Mouse (Mus musculus) stomach, embryonic 14.5 days (tissue): ENCODE results near the gene H2al1e. TPM values are rescaled to one million over a fixed set of nuclear protein-coding genes. Genes with fewer than 3 reads are reported as not detected.

Experiments
- ATAC-seq: fragments of 200-750 bp; cut with Nextera tagmentation; 2 replicates; pipeline ENCODE4 v1.8.0; 2017; ENCODE audit warnings: low read depth, moderate TSS enrichment; ENCODE audit not compliant: insufficient number of reproducible peaks, insufficient read depth, low FRiP score
- H3K27ac ChIP-seq: fragments of 300-500 bp; sonication (generic); 2 replicates; pipeline ENCODE4 v1.5.1; 2014; ENCODE audit warnings: mild to moderate bottlenecking, low read length, moderate library complexity, mixed read lengths
- H3K27me3 ChIP-seq: fragments of 300-500 bp; sonication (generic); 2 replicates; pipeline ENCODE4 v1.6.1; 2014; ENCODE audit warnings: low read length, control low read depth, mixed read lengths; ENCODE audit not compliant: control insufficient read depth, insufficient read depth
- H3K36me3 ChIP-seq: fragments of 300-500 bp; sonication (generic); 2 replicates; pipeline ENCODE4 v1.6.1; 2014; ENCODE audit warnings: mild to moderate bottlenecking, control low read depth, low read length, moderate library complexity, mixed read lengths; ENCODE audit not compliant: control insufficient read depth, insufficient read depth
- H3K4me1 ChIP-seq: fragments of 300-500 bp; sonication (generic); 2 replicates; pipeline ENCODE4 v1.6.1; 2014; ENCODE audit warnings: low read length, control low read depth, mixed read lengths; ENCODE audit not compliant: control insufficient read depth, insufficient read depth
- H3K4me2 ChIP-seq: fragments of 300-500 bp; sonication (generic); replicated peaks from 2 replicates; pipeline ENCODE4 v1.6.1; 2014; ENCODE audit warnings: low read depth, low read length, control low read depth
- H3K4me3 ChIP-seq: fragments of 300-500 bp; sonication (generic); 2 replicates; pipeline ENCODE4 v1.5.1; 2014; ENCODE audit warnings: low read depth, low read length, control low read depth
- H3K9ac ChIP-seq: fragments of 300-500 bp; sonication (generic); replicated peaks from 2 replicates; pipeline ENCODE4 v1.6.1; 2014; ENCODE audit warnings: low read depth, mild to moderate bottlenecking, control low read depth, low read length, moderate library complexity, mixed read lengths
- H3K9me3 ChIP-seq: fragments of 300-500 bp; sonication (generic); 2 replicates; pipeline ENCODE4 v1.6.1; 2016; ENCODE audit warnings: low read depth, low read length, control low read depth; ENCODE audit not compliant: control insufficient read depth
- WGBS: fragments of 180-500 bp; shearing (Covaris S2); extraction: QIAGEN DNeasy Blood & Tissue Kit; methylation state at CpG from one replicate; pipeline ENCODE4 v1.1.7; 2014; 5-methylcytosine and 5-hydroxymethylcytosine counted together
- polyA plus RNA-seq: library from polyadenylated mRNA; unstranded; fragments of >200 nt; fragmentation: Nextera tagmentation; extraction: Ambion mirVana; gene quantifications from 2 replicates; pipeline ENCODE4 v1.2.1, GENCODE M21; 2014

Gene H2al1e
- polyA plus RNA-seq, 1 experiment from 2014 or later: not detected

- Histone ChIP-seq H3K9me3 (no peaks in the 10 kb centered on the region), H3K36me3 (no peaks in the 10 kb centered on the region), H3K4me3 (no peak overlapping the region), H3K4me2 (no peak overlapping the region), H3K9ac (no peak overlapping the region), H3K27me3 (no peaks in the 10 kb centered on the region; the same call in 1 of the 2 replicates), H3K27ac (no peak overlapping the region), H3K4me1 (no peaks in the 10 kb centered on the region)
- WGBS: 67% methylated on average over 9 of the region's 9 CpGs
- ATAC-seq: no peak
These were observed 34.0 kb downstream of the H2al1e start for GRCm38 (mm10) chrX:11345762-11346161.

- no peaks in the 10 kb centered on the region for H3K4me1 ChIP-seq
- H3K4me3 ChIP-seq: no peak overlapping the region
- WGBS: 89% methylated on average over 3 of the region's 3 CpGs
- H3K9ac ChIP-seq: no peak overlapping the region
- no peak overlapping the region for H3K27ac ChIP-seq
- no peak for ATAC-seq
- H3K4me2 ChIP-seq: no peak overlapping the region
- H3K36me3 ChIP-seq: no peaks in the 10 kb centered on the region
- H3K27me3 ChIP-seq: no peaks in the 10 kb centered on the region; the same call in 1 of the 2 replicates
- no peaks in the 10 kb centered on the region for H3K9me3 ChIP-seq
These were observed 35.0 kb downstream of the H2al1e start for GRCm38 (mm10) chrX:11346756-11347155.

- no peak overlapping the region for H3K27ac ChIP-seq
- H3K27me3 ChIP-seq: 0 out of 2 replicates have a peak, but pooled peaks cover 2% of the 10 kb centered on the region
- no peak for ATAC-seq
- H3K4me1 ChIP-seq: no peaks in the 10 kb centered on the region
- no peak overlapping the region for H3K4me2 ChIP-seq
- H3K9ac ChIP-seq: no peak overlapping the region
- no peak overlapping the region for H3K4me3 ChIP-seq
- no peaks in the 10 kb centered on the region for H3K36me3 ChIP-seq
- 83% methylated on average over 6 of the region's 6 CpGs for WGBS
- no peaks in the 10 kb centered on the region for H3K9me3 ChIP-seq
These were observed 49.1 kb downstream of the H2al1e start for GRCm38 (mm10) chrX:11360823-11361222.

- Histone ChIP-seq H3K36me3 (no peaks in the 10 kb centered on the region), H3K4me2 (no peak overlapping the region), H3K9ac (no peak overlapping the region), H3K4me3 (no peak overlapping the region), H3K27me3 (0 out of 2 replicates have a peak, but pooled peaks cover 2% of the 10 kb centered on the region), H3K27ac (no peak overlapping the region), H3K9me3 (no peaks in the 10 kb centered on the region), H3K4me1 (no peaks in the 10 kb centered on the region)
- WGBS: 85% methylated on average over 2 of the region's 2 CpGs
- ATAC-seq: no peak
These were observed 49.5 kb downstream of the H2al1e start for GRCm38 (mm10) chrX:11361261-11361660.

Other genes starting within 250 kb of the H2al1e start
- not detected in 2 replicates for gene H2al1a, start 12.7 kb upstream of the H2al1e start, polyA plus RNA-seq
- not detected in 2 replicates for gene H2al1b, start 9.5 kb upstream of the H2al1e start, polyA plus RNA-seq
- gene H2al1c, start 6.3 kb upstream of the H2al1e start, polyA plus RNA-seq: not detected in 2 replicates
- not detected in 2 replicates for gene H2al1d, start 3.1 kb upstream of the H2al1e start, polyA plus RNA-seq
- gene H2al1f, start 3.2 kb downstream of the H2al1e start, polyA plus RNA-seq: not detected in 2 replicates
- gene H2al1g, start 6.3 kb downstream of the H2al1e start, polyA plus RNA-seq: not detected in 2 replicates
- not detected in 2 replicates for gene H2al1h, start 9.6 kb downstream of the H2al1e start, polyA plus RNA-seq
- not detected in 2 replicates for gene H2al1i, start 12.7 kb downstream of the H2al1e start, polyA plus RNA-seq
- not detected in 2 replicates for gene H2al1j, start 15.9 kb downstream of the H2al1e start, polyA plus RNA-seq